23 mouse cellular contexts compared by ENCODE assay signal in the genomic region with DNA sequence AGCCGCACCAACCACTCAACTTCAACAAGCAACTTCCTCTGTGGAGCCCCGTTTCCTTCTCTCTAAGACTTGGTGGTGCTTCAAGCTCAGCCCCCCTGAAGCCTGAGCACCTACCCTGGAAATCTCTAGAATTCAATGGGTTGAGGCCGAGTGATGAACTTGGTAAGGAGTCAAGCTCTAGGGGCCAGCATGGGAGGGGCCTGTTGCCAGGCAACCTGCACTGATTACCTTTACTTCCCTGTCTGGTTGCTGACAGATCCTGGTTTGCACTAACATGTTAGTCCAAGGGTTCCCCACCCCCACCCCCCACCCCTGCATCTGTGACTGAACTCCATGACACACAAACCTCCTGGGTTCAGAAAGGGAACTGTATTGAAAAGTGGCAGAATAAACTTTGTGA. TPM values are rescaled to one million over a fixed set of nuclear protein-coding genes. Genes with fewer than 3 reads are reported as not detected.
DNase-seq lines count a peak whose midpoint lies in the region; ATAC-seq and TF ChIP-seq lines count a peak whose summit lies in the region.
"Had no signal": no experiment of that assay in that cellular context is flagged by ENCODE, and none has a peak within 500 bp of the region (broad histone marks: within the 10 kb centered on the region; RNA-seq: fewer than 3 reads in every experiment).

No protein-coding gene starts in this region.

- no peak for TF ChIP-seq EP300 in stomach, postnatal 0 days (optimal IDR thresholded peaks at IDR 0.05)

- peak; percentile 72 to 81 for DNase-seq in B cell, adult 2 months
- DNase-seq in stomach, postnatal 0 days (ENCODE audit: low spot score): peak; percentile 60
- no peak for DNase-seq in thymus, postnatal 0 days (ENCODE audit: low spot score)
- DNase-seq in urinary bladder, postnatal 4 days (ENCODE audit: low spot score in 2 of 2): no peak
- DNase-seq: adrenal gland, adult 8-10 months; adrenal gland, postnatal 14 days; adrenal gland, postnatal 36 days; cerebellum, adult 11 months; cerebellum, adult 18-20 months; cerebellum, adult 8-10 months; cerebellum, adult 9-11 months; cerebellum, postnatal 14 days; forebrain, postnatal 0 days had no signal

- H3K36me3 ChIP-seq in stomach, postnatal 0 days (ENCODE audit: control insufficient read depth, insufficient read depth, low read length): no peaks in the 10 kb centered on the region
- no peaks in the 10 kb centered on the region for H3K36me3 ChIP-seq in hindbrain, embryonic 12.5 days
- H3K36me3 ChIP-seq: embryonic facial prominence, embryonic 10.5 days; embryonic facial prominence, embryonic 12.5 days; forebrain, embryonic 15.5 days had no signal

- H3K27ac ChIP-seq in bone marrow, adult 2 months (ENCODE audit: control insufficient read depth, insufficient read depth, low read depth, low read length, poor library complexity): 0 out of 2 replicates have a peak overlapping the region, but pooled peaks have one; percentile 10
- H3K27ac ChIP-seq in stomach, postnatal 0 days (replicated peaks): no peak overlapping the region
- no peak overlapping the region for H3K27ac ChIP-seq in hindbrain, embryonic 12.5 days
- H3K27ac ChIP-seq: embryonic facial prominence, embryonic 10.5 days; embryonic facial prominence, embryonic 12.5 days; forebrain, embryonic 13.5 days; forebrain, embryonic 15.5 days had no signal

- TF ChIP-seq POLR2A in bone marrow, adult 2 months (IDR thresholded peaks at IDR 0.05; ENCODE audit: borderline replicate concordance, control insufficient read depth, low read depth, low read length): no peak

- no peaks in the 10 kb centered on the region for H3K9me3 ChIP-seq in stomach, postnatal 0 days (ENCODE audit: control insufficient read depth, low read length)
- H3K9me3 ChIP-seq in hindbrain, embryonic 12.5 days (replicated peaks): no peaks in the 10 kb centered on the region
- H3K9me3 ChIP-seq: embryonic facial prominence, embryonic 10.5 days; embryonic facial prominence, embryonic 12.5 days; forebrain, embryonic 13.5 days; forebrain, embryonic 15.5 days had no signal

- ATAC-seq in neutrophil, adult 5-6 weeks (ENCODE audit: extremely low read depth, insufficient number of reproducible peaks, low FRiP score, poor library complexity, severe bottlenecking): peak; percentile 78
- no peak for ATAC-seq in stomach, postnatal 0 days (ENCODE audit: low FRiP score, low TSS enrichment)
- ATAC-seq in hindbrain, embryonic 12.5 days (ENCODE audit: low FRiP score): no peak
- ATAC-seq: activated CD4-positive, CD25-positive, alpha-beta regulatory T cell, adult 4 months; forebrain, embryonic 13.5 days; forebrain, embryonic 15.5 days; forebrain, postnatal 0 days had no signal

- H3K27me3 ChIP-seq in stomach, postnatal 0 days (ENCODE audit: control insufficient read depth, insufficient read depth, low read length): no peaks in the 10 kb centered on the region
- no peaks in the 10 kb centered on the region for H3K27me3 ChIP-seq in hindbrain, embryonic 12.5 days
- H3K27me3 ChIP-seq: embryonic facial prominence, embryonic 12.5 days; forebrain, embryonic 13.5 days; forebrain, embryonic 15.5 days had no signal

- TF ChIP-seq CTCF in bone marrow, adult 2 months (IDR thresholded peaks at IDR 0.05; ENCODE audit: control insufficient read depth, insufficient read depth, low read length): no peak
- no peak for TF ChIP-seq CTCF in stomach, postnatal 0 days (IDR thresholded peaks at IDR 0.05; ENCODE audit: low read depth)

- peaks cover 3% of the 10 kb centered on the region; the same call in 1 of the 2 replicates for H3K4me1 ChIP-seq in bone marrow, adult 2 months (ENCODE audit: control insufficient read depth, insufficient read depth, low read length)
- no peaks in the 10 kb centered on the region for H3K4me1 ChIP-seq in stomach, postnatal 0 days (replicated peaks; ENCODE audit: control insufficient read depth, insufficient read depth)
- H3K4me1 ChIP-seq in hindbrain, embryonic 12.5 days: no peaks in the 10 kb centered on the region
- H3K4me1 ChIP-seq: embryonic facial prominence, embryonic 12.5 days; forebrain, embryonic 13.5 days; forebrain, embryonic 15.5 days had no signal

- 34% methylated on average over 3 of the region's 3 CpGs for WGBS in bone marrow, adult 2 months
- WGBS in stomach, postnatal 0 days: 77% methylated on average over 3 of the region's 3 CpGs
- whole genome bisulfite sequencing in hindbrain, embryonic 12.5 days: 86% methylated on average over 3 of the region's 3 CpGs

- H3K9ac ChIP-seq in stomach, postnatal 0 days (ENCODE audit: low read length): no peak overlapping the region
- no peak overlapping the region for H3K9ac ChIP-seq in hindbrain, embryonic 12.5 days
- H3K9ac ChIP-seq: embryonic facial prominence, embryonic 12.5 days; forebrain, embryonic 13.5 days; forebrain, embryonic 15.5 days; forebrain, postnatal 0 days had no signal

- no peak overlapping the region for H3K4me2 ChIP-seq in stomach, postnatal 0 days (replicated peaks; ENCODE audit: low read depth)
- H3K4me2 ChIP-seq in hindbrain, embryonic 12.5 days (replicated peaks): no peak overlapping the region
- H3K4me2 ChIP-seq: embryonic facial prominence, embryonic 12.5 days; forebrain, embryonic 13.5 days; forebrain, embryonic 15.5 days had no signal

- no peak overlapping the region for H3K4me3 ChIP-seq in bone marrow, adult 2 months (replicated peaks; ENCODE audit: control insufficient read depth, low read depth, low read length)
- H3K4me3 ChIP-seq in stomach, postnatal 0 days (ENCODE audit: low read depth, low read length): no peak overlapping the region
- H3K4me3 ChIP-seq in hindbrain, embryonic 12.5 days: no peak overlapping the region
- H3K4me3 ChIP-seq: embryonic facial prominence, embryonic 10.5 days; embryonic facial prominence, embryonic 12.5 days; forebrain, embryonic 13.5 days; forebrain, embryonic 15.5 days had no signal

RNA-seq across cellular contexts. Expression of gene Cxcr5, which starts 16.7 kb away (rescaled TPM):
- 0.61 and 13.4 TPM in 2 replicates for polyA plus RNA-seq in bone marrow, adult 2 months (2011; ENCODE audit: insufficient read depth, insufficient read length, low replicate concordance, missing spikeins)
- 207 and 222 TPM in 2 replicates for total RNA-seq in neutrophil, adult 5-6 weeks (2017)
- 0.13 and 0.21 TPM in 2 replicates for polyA plus RNA-seq in stomach, postnatal 0 days (2015; fragmentation: Nextera tagmentation; extraction: Ambion mirVana)
- not detected in 2 replicates for polyA plus RNA-seq in hindbrain, embryonic 12.5 days (2016; fragmentation: Nextera tagmentation; extraction: Ambion mirVana)
- polyA plus RNA-seq in thymus, postnatal 0 days (2015; fragmentation: Nextera tagmentation; extraction: Ambion mirVana): 1.4 and 1.5 TPM in 2 replicates
- total RNA-seq: adrenal gland, postnatal 36 days; forebrain, postnatal 0 days; MEL had no signal
- polyA plus RNA-seq: C2C12; embryonic facial prominence, embryonic 10.5 days; forebrain, embryonic 13.5 days; forebrain, embryonic 15.5 days; forebrain, postnatal 0 days had no signal

RNA-seq across cellular contexts. Expression of gene Ddx6, which starts 59.7 kb away (rescaled TPM):
- polyA plus RNA-seq in bone marrow, adult 2 months (2011; ENCODE audit: insufficient read depth, insufficient read length, low replicate concordance, missing spikeins): 38.4 and 48.4 TPM in 2 replicates
- 301 and 311 TPM in 2 replicates for total RNA-seq in neutrophil, adult 5-6 weeks (2017)
- polyA plus RNA-seq in stomach, postnatal 0 days (2015; fragmentation: Nextera tagmentation; extraction: Ambion mirVana): 7.9 and 10.4 TPM in 2 replicates
- 25.9 and 26.8 TPM in 2 replicates for polyA plus RNA-seq in hindbrain, embryonic 12.5 days (2016; fragmentation: Nextera tagmentation; extraction: Ambion mirVana)
- polyA plus RNA-seq in thymus, postnatal 0 days (2015; fragmentation: Nextera tagmentation; extraction: Ambion mirVana): 22.2 and 29.5 TPM in 2 replicates

Comparison
In these comparisons a context has a peak if more than half of its experiments do, and no peak if none do; other contexts are left out.
1. DNase-seq: peak in B cell, adult 2 months (2 of 2) and stomach, postnatal 0 days (single experiment); none in thymus, postnatal 0 days (single experiment) and urinary bladder, postnatal 4 days (0 of 2).